Mouse (Mus musculus) testis, adult 2 months (tissue): ENCODE results near the gene Cdk15.

ENCODE experiments used
- CTCF ChIP-seq: fragments of 200-500 bp; IDR thresholded peaks from 2 replicates; pipeline ENCODE4 v1.5.1; 2012; ENCODE audit warnings: low read depth, mild to moderate bottlenecking, inconsistent platforms, low read length, moderate library complexity; ENCODE audit not compliant: control insufficient read depth, insufficient read depth, insufficient replicate concordance
- POLR2A ChIP-seq: fragments of 200-500 bp; IDR thresholded peaks from 2 replicates; pipeline ENCODE4 v1.6.1; 2012; ENCODE audit warnings: low read depth, mild to moderate bottlenecking, inconsistent platforms, low read length, moderate library complexity; ENCODE audit not compliant: control insufficient read depth

DNA sequence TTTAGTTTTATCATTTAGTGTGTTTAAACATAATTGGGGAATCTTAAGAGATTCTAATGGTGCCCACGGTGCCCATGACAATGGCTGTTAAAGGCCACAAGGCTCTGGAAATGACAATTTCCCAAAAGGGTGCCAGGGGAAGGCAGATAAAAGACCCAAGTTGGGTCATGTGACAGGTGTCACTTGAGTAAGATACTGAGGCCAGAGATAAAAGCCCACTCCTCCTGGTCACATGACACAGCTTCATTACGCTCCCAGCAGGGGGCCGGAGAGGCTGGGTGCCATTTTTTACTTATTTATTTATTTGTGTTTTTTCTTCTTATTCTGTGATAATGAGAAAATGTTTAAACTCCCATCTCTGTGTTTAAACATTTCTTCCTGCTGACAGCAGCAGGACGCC lies 104.8 kb downstream of the Cdk15 start:
- no peak for TF ChIP-seq POLR2A
- TF ChIP-seq CTCF: no peak
